Mouse (Mus musculus): ENCODE measurements at regions not wholly inside any gene's neighbourhood (a gene's known extent, or its start where the extent isn't known, plus 50 kb on each side); places are given as distances from the start of the nearest gene placed in this dataset.

GRCm38 (mm10) chr6:32739162-32739745 lies 151.3 kb upstream of the Plxna4 start:
- DNase-seq = no peak

GRCm38 (mm10) chr6:32728706-32729105 lies 140.7 kb upstream of the Plxna4 start:
- peak; percentile 17 to 19 for DNase-seq

GRCm38 (mm10) chr6:32726571-32726970 lies 138.6 kb upstream of the Plxna4 start:
- no peak for DNase-seq

- no peak for DNase-seq
These were observed 129.9 kb upstream of the Plxna4 start for GRCm38 (mm10) chr6:32717860-32718259.

GRCm38 (mm10) chr6:32715137-32715536 lies 127.1 kb upstream of the Plxna4 start:
- DNase-seq = no peak

- DNase-seq = peak; percentile 49 to 59
These were observed 122.2 kb upstream of the Plxna4 start for GRCm38 (mm10) chr6:32710208-32710607.

- no peak for DNase-seq
These were observed 121.6 kb upstream of the Plxna4 start for GRCm38 (mm10) chr6:32709566-32709965.

- no peak for DNase-seq
These were observed 119.4 kb upstream of the Plxna4 start for GRCm38 (mm10) chr6:32707417-32707816.

GRCm38 (mm10) chr6:32706376-32706775 lies 118.4 kb upstream of the Plxna4 start:
- no peak for DNase-seq

GRCm38 (mm10) chr6:32703466-32703865 lies 115.5 kb upstream of the Plxna4 start:
- no peak for DNase-seq

- DNase-seq = no peak
These were observed 114.3 kb upstream of the Plxna4 start for GRCm38 (mm10) chr6:32702245-32702791.

- DNase-seq = no peak
These were observed 111.8 kb upstream of the Plxna4 start for GRCm38 (mm10) chr6:32699811-32700210.

- no peak for DNase-seq
These were observed 109.8 kb upstream of the Plxna4 start for GRCm38 (mm10) chr6:32697771-32698270.

GRCm38 (mm10) chr6:32696037-32696436 lies 108.0 kb upstream of the Plxna4 start:
- DNase-seq = no peak

- no peak for DNase-seq
These were observed 84.6 kb upstream of the Plxna4 start for GRCm38 (mm10) chr6:32672552-32672951.

- no peak for DNase-seq
These were observed 71.8 kb upstream of the Plxna4 start for GRCm38 (mm10) chr6:32659743-32660142.

GRCm38 (mm10) chr6:32657378-32657777 lies 69.4 kb upstream of the Plxna4 start:
- no peak for DNase-seq

GRCm38 (mm10) chr6:32654188-32654587 lies 66.2 kb upstream of the Plxna4 start:
- no peak for DNase-seq

- DNase-seq = peak in 1 of 2 experiments; percentile 11
These were observed 56.0 kb upstream of the Plxna4 start for GRCm38 (mm10) chr6:32644016-32644415.

GRCm38 (mm10) chr6:32638843-32639242 lies 50.9 kb upstream of the Plxna4 start:
- no peak for DNase-seq

All from adrenal gland, postnatal 36 days (tissue).